Mouse (Mus musculus) heart, postnatal 36 days (tissue): Measurements from ENCODE around the gene Gm20869. TPM values are rescaled to one million over a fixed set of nuclear protein-coding genes. Genes with fewer than 3 reads are reported as not detected.
"Not testable (repeated sequence)": the region's sequence is repeated elsewhere in the genome, so short reads cannot be mapped to it uniquely, and the experiment has no call there.

Experiments used
- DNase-seq, 2 experiments: peaks; one replicate each; pipeline ENCODE4 v3.0.0; 2021 to 2022
- intact Hi-C: fragments of 180-260 bp; cut with DNase I; formaldehyde crosslinking; loops from one replicate; pipeline ENCODE4 v1.15.1; 2025
- total RNA-seq, 2 experiments: library from RNA; stranded (reverse); gene quantifications; 2 replicates each; pipeline ENCODE4 v1.2.3; 2021

Gm20869 gene
- not detected for total RNA-seq

- intact Hi-C loops, DNase-seq: not testable (repeated sequence)
Measured at GRCm38 (mm10) chrY:71469149-71469548, at the start of gene Gm20869. Gm20869 (plus strand) TSS chrY:71469449.

Other genes starting within 250 kb of the Gm20869 start
- gene Gm20870, start 222.6 kb downstream of the Gm20869 start, total RNA-seq = not detected